Mouse (Mus musculus): ENCODE measurements around the gene Gm43064. TPM values are rescaled to one million over a fixed set of nuclear protein-coding genes. Genes with fewer than 3 reads are reported as not detected.
"Not testable (repeated sequence)": the region's sequence is repeated elsewhere in the genome, so short reads cannot be mapped to it uniquely, and the experiment has no call there.

The Gm43064 gene
- total RNA-seq, 1 experiment from 2014 or later: not detected

GRCm38 (mm10) chr3:103836453-103836852, 27.1 kb downstream of the Gm43064 start:
- no peak for ATAC-seq (replicated peaks in 1 of 2; ENCODE audit: insufficient read depth in 1 of 2, low FRiP score in 2 of 2, low TSS enrichment in 1 of 2, low read depth in 1 of 2, poor library complexity in 2 of 2, severe bottlenecking in 2 of 2)

- ATAC-seq (replicated peaks in 1 of 2; ENCODE audit: insufficient read depth in 1 of 2, low FRiP score in 2 of 2, low TSS enrichment in 1 of 2, low read depth in 1 of 2, poor library complexity in 2 of 2, severe bottlenecking in 2 of 2): no peak
Measured at GRCm38 (mm10) chr3:103839711-103840110, 30.3 kb downstream of the Gm43064 start.

- ATAC-seq (replicated peaks in 1 of 2; ENCODE audit: insufficient read depth in 1 of 2, low FRiP score in 2 of 2, low TSS enrichment in 1 of 2, low read depth in 1 of 2, poor library complexity in 2 of 2, severe bottlenecking in 2 of 2): not testable (repeated sequence)
Measured at GRCm38 (mm10) chr3:103840195-103840594, 30.8 kb downstream of the Gm43064 start.

- not testable (repeated sequence) for ATAC-seq (replicated peaks in 1 of 2; ENCODE audit: insufficient read depth in 1 of 2, low FRiP score in 2 of 2, low TSS enrichment in 1 of 2, low read depth in 1 of 2, poor library complexity in 2 of 2, severe bottlenecking in 2 of 2)
Measured at GRCm38 (mm10) chr3:103840946-103841345, 31.6 kb downstream of the Gm43064 start.

DNA sequence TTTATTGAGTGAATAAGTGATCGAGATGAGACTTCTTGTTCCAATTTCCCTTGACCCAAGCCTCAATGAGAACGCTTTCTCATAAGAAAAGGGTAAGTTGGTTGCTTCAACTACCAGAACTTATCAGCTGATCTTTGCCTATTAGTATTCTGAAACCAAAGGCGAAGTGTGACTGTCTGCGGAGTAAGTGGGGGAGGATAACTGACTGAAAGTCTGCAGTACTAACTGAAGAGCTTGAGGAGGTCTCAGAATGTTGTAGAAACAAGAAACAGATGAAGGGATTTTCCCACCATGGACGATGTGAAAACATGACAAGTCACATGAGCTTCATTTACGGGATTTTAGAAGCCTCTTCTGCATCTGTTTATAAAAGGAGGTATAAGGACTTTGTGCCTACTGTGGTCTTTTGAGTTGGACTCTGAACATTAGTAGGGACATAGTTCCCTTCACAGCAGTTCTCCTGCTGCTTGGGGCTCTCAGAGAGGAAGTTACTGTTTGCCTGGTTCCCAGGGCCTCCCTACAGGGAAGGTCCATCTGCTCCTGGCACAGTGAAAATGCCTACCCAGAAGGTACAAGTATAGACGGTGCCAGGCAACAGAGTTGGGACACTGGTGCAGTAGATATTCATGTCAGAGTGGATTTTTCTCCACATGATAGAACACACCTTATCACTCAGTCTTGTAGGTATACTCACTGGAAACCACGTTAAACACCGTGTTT, 41.4 kb downstream of the Gm43064 start:
- no peak for ATAC-seq (replicated peaks in 1 of 2; ENCODE audit: insufficient read depth in 1 of 2, low FRiP score in 2 of 2, low TSS enrichment in 1 of 2, low read depth in 1 of 2, poor library complexity in 2 of 2, severe bottlenecking in 2 of 2)

DNA sequence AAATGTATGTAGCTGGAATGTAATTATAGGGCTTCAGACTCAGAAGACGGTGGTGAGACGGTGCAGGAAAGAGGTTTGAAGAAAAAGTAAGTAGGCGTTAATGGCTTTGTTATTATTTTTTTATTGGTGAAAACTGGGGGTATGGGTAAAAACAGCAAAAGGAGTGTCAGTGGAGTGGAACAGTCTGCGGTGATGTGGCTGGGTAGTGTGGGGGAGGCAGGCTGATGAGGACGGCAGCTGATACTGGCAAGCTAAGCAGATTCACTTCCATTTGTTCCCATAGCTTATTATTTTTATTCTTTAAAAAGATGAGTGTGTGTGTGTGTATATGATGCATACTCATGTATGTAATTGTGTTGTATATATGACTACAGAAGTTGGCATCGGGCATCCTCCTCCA, 42.1 kb downstream of the Gm43064 start:
- ATAC-seq (replicated peaks in 1 of 2; ENCODE audit: insufficient read depth in 1 of 2, low FRiP score in 2 of 2, low TSS enrichment in 1 of 2, low read depth in 1 of 2, poor library complexity in 2 of 2, severe bottlenecking in 2 of 2): no peak

DNA sequence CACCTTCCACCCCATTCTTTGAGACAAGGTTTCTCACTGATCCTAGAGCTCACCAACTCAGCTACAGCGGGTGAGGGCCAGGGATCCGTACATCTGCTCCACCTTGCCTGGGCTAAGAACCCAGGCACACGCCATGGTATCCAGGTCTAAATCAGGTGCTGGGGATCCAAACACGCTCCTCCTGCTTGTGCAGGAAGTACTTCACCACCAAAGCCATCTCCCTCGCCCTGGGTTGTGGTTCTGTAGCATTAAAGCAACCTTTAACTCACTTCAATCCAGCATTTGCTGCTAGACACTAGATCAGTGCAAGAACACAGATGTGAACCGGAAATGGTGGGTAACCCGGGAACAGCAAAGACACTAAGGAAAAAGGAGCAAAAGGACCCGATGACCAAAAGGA, 42.5 kb downstream of the Gm43064 start:
- no peak for ATAC-seq (replicated peaks in 1 of 2; ENCODE audit: insufficient read depth in 1 of 2, low FRiP score in 2 of 2, low TSS enrichment in 1 of 2, low read depth in 1 of 2, poor library complexity in 2 of 2, severe bottlenecking in 2 of 2)

GRCm38 (mm10) chr3:103852565-103853299, 43.4 kb downstream of the Gm43064 start:
- ATAC-seq (replicated peaks in 1 of 2; ENCODE audit: insufficient read depth in 1 of 2, low FRiP score in 2 of 2, low TSS enrichment in 1 of 2, low read depth in 1 of 2, poor library complexity in 2 of 2, severe bottlenecking in 2 of 2): peak; percentile 65 to 77; a peak in 3 of 4 replicates

GRCm38 (mm10) chr3:103853804-103854203, 44.4 kb downstream of the Gm43064 start:
- no peak for ATAC-seq (replicated peaks in 1 of 2; ENCODE audit: insufficient read depth in 1 of 2, low FRiP score in 2 of 2, low TSS enrichment in 1 of 2, low read depth in 1 of 2, poor library complexity in 2 of 2, severe bottlenecking in 2 of 2)

DNA sequence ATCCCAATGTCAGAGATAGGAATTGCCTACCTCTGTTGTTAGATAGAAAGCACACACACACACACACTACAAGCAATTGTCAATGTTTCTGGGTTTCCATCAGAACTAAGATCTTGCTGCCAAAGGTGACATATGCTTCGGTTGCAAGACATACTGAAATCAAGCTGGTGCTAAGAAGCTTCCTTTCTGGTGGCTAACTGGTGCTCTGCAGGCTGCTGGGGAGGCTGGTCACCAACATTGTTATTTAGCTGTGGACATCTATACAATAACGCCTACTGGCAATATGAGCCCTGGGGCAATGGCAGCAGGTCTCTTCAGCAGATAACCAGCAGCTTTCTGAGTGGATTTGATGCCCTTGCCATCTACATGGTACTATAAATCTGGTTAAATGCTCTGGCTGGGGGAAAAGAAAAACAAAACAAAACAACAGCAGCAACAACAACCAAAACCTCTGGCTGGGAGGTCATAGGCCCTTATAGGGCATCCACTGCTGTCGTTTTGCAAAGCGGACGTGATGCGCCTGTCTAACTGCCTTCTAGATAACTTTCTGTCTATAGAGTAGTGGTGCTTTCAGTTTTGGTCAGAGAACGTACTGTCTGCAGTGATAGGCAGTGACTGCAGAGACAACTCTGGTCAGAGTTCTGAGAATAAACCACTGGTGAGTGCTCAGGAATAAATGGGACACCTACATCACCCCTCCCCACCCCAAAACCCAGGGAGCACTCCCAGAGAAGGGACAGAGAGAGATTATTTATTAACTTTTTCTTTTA, 47.8 kb downstream of the Gm43064 start:
- no peak for ATAC-seq (replicated peaks in 1 of 2; ENCODE audit: insufficient read depth in 1 of 2, low FRiP score in 2 of 2, low TSS enrichment in 1 of 2, low read depth in 1 of 2, poor library complexity in 2 of 2, severe bottlenecking in 2 of 2)

GRCm38 (mm10) chr3:103857977-103858563, 48.7 kb downstream of the Gm43064 start:
- ATAC-seq (replicated peaks in 1 of 2; ENCODE audit: insufficient read depth in 1 of 2, low FRiP score in 2 of 2, low TSS enrichment in 1 of 2, low read depth in 1 of 2, poor library complexity in 2 of 2, severe bottlenecking in 2 of 2): no peak

DNA sequence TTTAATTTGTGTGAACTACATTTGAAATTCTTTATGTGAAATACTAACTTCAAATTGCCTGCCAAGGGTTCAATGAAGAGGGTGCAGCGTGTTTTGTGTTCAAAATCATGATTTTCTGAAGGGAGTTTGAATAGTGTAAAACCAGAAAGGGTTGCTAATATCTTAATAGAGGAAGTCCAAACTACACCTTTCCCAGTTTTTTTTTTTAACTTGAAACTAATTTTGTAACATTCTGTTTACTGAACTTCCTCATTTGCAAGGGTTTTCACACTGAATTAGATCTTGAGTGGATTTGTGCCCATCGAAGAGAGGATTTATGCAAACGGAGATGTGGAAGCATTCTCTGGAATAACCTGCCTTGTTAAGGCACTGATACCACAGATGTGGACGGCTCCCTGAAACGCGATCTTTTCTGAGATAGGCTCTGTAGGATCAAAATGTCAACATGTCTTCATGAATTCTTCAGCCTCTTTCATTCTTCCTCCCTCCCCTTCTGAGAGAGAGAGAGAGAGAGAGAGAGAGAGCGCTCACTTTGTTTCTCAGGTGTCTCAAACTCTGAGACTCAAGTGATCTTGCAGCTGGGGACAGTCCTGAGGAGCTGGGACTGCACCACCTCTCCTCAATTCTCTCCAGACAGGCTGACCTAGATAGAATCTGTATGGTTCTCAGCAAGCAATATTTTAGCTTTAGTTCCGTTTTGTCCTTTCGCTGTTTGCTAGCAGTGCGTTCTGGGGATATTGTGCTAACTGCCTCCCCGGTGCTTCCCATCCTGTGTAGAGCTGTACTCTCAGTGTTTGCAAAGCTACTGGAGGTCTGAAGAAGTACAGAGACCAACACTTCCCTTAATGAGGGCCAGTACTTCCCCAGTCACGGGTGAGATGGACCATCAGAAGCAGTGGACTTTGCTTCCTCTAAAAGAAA, 49.8 kb downstream of the Gm43064 start, which contains the start of gene Ptpn22:
TSS of gene Ptpn22 (plus strand) at position 915 of the 921 bp plus-strand sequence.
- ATAC-seq (replicated peaks in 1 of 2; ENCODE audit: insufficient read depth in 1 of 2, low FRiP score in 2 of 2, low TSS enrichment in 1 of 2, low read depth in 1 of 2, poor library complexity in 2 of 2, severe bottlenecking in 2 of 2): peak; percentile 35 to 59; a peak in 3 of 4 replicates

DNA sequence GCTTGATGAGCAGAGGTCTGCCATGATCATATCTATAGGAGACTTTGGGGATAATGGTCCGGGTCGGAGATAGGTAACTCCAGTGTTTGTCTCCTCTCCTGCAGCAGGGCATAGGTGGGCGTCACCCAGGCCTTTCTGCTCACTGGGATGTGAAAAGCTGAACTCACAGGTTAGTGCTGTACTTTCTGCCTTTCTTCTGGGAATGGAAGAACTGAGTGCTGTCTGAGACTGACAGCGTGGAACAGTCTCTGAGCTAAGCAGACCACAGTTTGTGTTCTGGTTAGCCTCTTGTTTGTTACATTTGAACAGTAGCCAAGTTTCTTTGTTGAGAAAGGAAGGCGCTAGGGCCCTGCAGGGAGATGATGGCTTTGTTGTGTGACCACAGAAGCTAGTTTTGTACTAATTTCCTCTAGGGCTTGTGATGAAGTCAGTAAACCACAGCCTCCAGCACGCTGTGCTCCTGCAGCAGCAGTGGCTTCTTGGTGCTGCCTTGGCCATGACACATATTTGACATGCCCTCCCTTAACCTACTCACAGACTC, 50.5 kb downstream of the Gm43064 start:
- ATAC-seq (replicated peaks in 1 of 2; ENCODE audit: insufficient read depth in 1 of 2, low FRiP score in 2 of 2, low TSS enrichment in 1 of 2, low read depth in 1 of 2, poor library complexity in 2 of 2, severe bottlenecking in 2 of 2): peak; percentile 92

DNA sequence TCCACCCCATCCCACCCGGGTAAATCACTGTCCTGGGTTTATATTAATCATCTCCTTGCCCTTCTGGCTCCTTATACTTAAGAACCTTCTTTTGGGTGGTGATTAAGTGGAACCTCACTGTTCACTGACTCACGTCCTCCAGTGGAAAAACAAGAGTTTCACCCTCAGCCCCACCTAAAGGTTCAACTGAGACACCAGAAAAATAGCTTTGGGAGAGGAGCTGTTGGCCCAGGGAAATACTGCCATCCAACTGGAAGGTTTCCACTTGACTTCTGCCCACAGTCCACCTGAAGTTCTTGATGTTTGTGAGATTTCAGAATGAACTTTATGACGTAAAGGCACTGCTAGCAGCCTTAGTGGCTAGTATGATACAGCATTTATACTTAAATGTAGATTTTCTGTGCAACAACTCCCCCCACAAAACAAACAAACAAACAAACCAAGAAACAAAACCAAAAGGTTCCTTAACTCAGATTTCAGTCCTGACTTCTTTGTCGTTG, 53.4 kb downstream of the Gm43064 start:
- no peak for ATAC-seq (replicated peaks in 1 of 2; ENCODE audit: insufficient read depth in 1 of 2, low FRiP score in 2 of 2, low TSS enrichment in 1 of 2, low read depth in 1 of 2, poor library complexity in 2 of 2, severe bottlenecking in 2 of 2)

GRCm38 (mm10) chr3:103864200-103864599, 54.8 kb downstream of the Gm43064 start:
- no peak for ATAC-seq (replicated peaks in 1 of 2; ENCODE audit: insufficient read depth in 1 of 2, low FRiP score in 2 of 2, low TSS enrichment in 1 of 2, low read depth in 1 of 2, poor library complexity in 2 of 2, severe bottlenecking in 2 of 2)

- ATAC-seq (replicated peaks in 1 of 2; ENCODE audit: insufficient read depth in 1 of 2, low FRiP score in 2 of 2, low TSS enrichment in 1 of 2, low read depth in 1 of 2, poor library complexity in 2 of 2, severe bottlenecking in 2 of 2): no peak
Measured at GRCm38 (mm10) chr3:103867424-103867971, 58.1 kb downstream of the Gm43064 start.
